Mouse (Mus musculus) gastrocnemius, postnatal 4 days (tissue): ENCODE results near the gene Grn. TPM values are rescaled to one million over a fixed set of nuclear protein-coding genes. Genes with fewer than 3 reads are reported as not detected.

Experiments used
- DNase-seq, 2 experiments: peaks; one replicate each; pipeline ENCODE4 v3.0.0; 2021 to 2022; ENCODE audit warnings: low spot score in 2 of 2, mixed read lengths in 2 of 2
- microRNA-seq: library from miRNA; unstranded; fragments of <30 nt; microRNA quantifications from one replicate; pipeline ENCODE4 v1.2.0, GENCODE M21; 2021
- total RNA-seq, 2 experiments: library from RNA; stranded (reverse); gene quantifications; 2 replicates each; pipeline ENCODE4 v1.2.3; 2021

Grn gene
- total RNA-seq, 2 experiments from 2014 or later = 129 to 130 TPM

- no peak for DNase-seq
Measured at GRCm38 (mm10) chr11:102469648-102470357, 39.7 kb downstream of the Grn start, which contains the start of gene Itga2b. TSS of gene Itga2b (minus strand) at chr11:102470122.

- no peak for DNase-seq
Measured at GRCm38 (mm10) chr11:102475027-102475426, 44.9 kb downstream of the Grn start.

- DNase-seq = no peak
Measured at GRCm38 (mm10) chr11:102478671-102479070, 48.6 kb downstream of the Grn start.

GRCm38 (mm10) chr11:102479581-102479980, 49.5 kb downstream of the Grn start:
- DNase-seq = no peak

GRCm38 (mm10) chr11:102480111-102480510, 50.0 kb downstream of the Grn start:
- no peak for DNase-seq

- no peak for DNase-seq
Measured at GRCm38 (mm10) chr11:102480897-102481296, 50.8 kb downstream of the Grn start.

GRCm38 (mm10) chr11:102481779-102482178, 51.7 kb downstream of the Grn start:
- DNase-seq = no peak

Small RNA genes within 50 kb of the gene (microRNA-seq; reads per million reads assigned to microRNA genes)
- gene Mir6930 = not detected

Other genes with a start within 250 kb of the Grn start
- 10 to 100 TPM; 75.1 to 78.3 TPM for gene Lsm12, start 245.0 kb upstream of the Grn start, total RNA-seq
- 10 to 100 TPM; 28.1 to 32.0 TPM for gene G6pc3, start 240.7 kb upstream of the Grn start, total RNA-seq
- 100 to 1,000 TPM; 110 to 112 TPM for gene Hdac5, start 200.1 kb upstream of the Grn start, total RNA-seq
- 1 to 10 TPM; 2.3 to 2.6 TPM for gene BC030867, start 181.4 kb upstream of the Grn start, total RNA-seq
- 10 to 100 TPM; 25.7 to 31.1 TPM for gene Asb16, start 161.6 kb upstream of the Grn start, total RNA-seq
- gene Tmub2, start 145.4 kb upstream of the Grn start, total RNA-seq = 10 to 100 TPM; 25.9 to 26.3 TPM
- 10 to 100 TPM; 40.3 to 40.9 TPM for gene Atxn7l3, start 133.7 kb upstream of the Grn start, total RNA-seq
- 10 to 100 TPM; 85.8 to 98.3 TPM for gene Ubtf, start 110.6 kb upstream of the Grn start, total RNA-seq
- gene Slc4a1, start 64.1 kb upstream of the Grn start, total RNA-seq = 1 to 10 TPM; 2.5 to 7.2 TPM
- gene Rundc3a, start 36.9 kb upstream of the Grn start, total RNA-seq = 1 to 10 TPM; 1.3 to 1.4 TPM
- 10 to 100 TPM; 54.5 to 66.3 TPM for gene Slc25a39, start 22.4 kb upstream of the Grn start, total RNA-seq
- 10 to 100 TPM; 27.4 to 43.6 TPM for gene Fam171a2, start 17.4 kb downstream of the Grn start, total RNA-seq
- 1 to 10 TPM; 3.2 to 4.7 TPM for gene Itga2b, start 39.8 kb downstream of the Grn start, total RNA-seq
- gene Gpatch8, start 126.1 kb downstream of the Grn start, total RNA-seq = 10 to 100 TPM; 39.5 to 45.7 TPM
- 1 to 10 TPM; 2.1 to 2.8 TPM for gene Gm11627, start 149.1 kb downstream of the Grn start, total RNA-seq
- 10 to 100 TPM; 23.0 to 24.4 TPM for gene Fzd2, start 174.1 kb downstream of the Grn start, total RNA-seq
- gene Meioc, start 233.4 kb downstream of the Grn start, total RNA-seq = under 1 TPM; 0.10 to 0.18 TPM